Mouse (Mus musculus) midbrain, embryonic 16.5 days (tissue): ENCODE data around the gene Acod1. TPM values are rescaled to one million over a fixed set of nuclear protein-coding genes. Genes with fewer than 3 reads are reported as not detected.
A peak's percentile ranks its signal among the peaks of the same experiment; 100 is the strongest.

Source experiments
- ATAC-seq: fragments of 200-750 bp; cut with Nextera tagmentation; 2 replicates; pipeline ENCODE4 v1.8.0; 2017; ENCODE audit warnings: moderate TSS enrichment
- H3K27ac ChIP-seq: fragments of 300-500 bp; sonication (generic); 2 replicates; pipeline ENCODE4 v1.5.1; 2014; ENCODE audit warnings: mild to moderate bottlenecking, low read length, mixed read lengths
- H3K27me3 ChIP-seq: fragments of 300-500 bp; sonication (generic); 2 replicates; pipeline ENCODE4 v1.6.1; 2014; ENCODE audit warnings: low read depth, low read length, mixed read lengths; ENCODE audit not compliant: control insufficient read depth, insufficient read depth
- H3K36me3 ChIP-seq: fragments of 300-500 bp; sonication (generic); 2 replicates; pipeline ENCODE4 v1.6.1; 2014; ENCODE audit warnings: mild to moderate bottlenecking, low read length, moderate library complexity, mixed read lengths; ENCODE audit not compliant: control insufficient read depth, insufficient read depth
- H3K4me1 ChIP-seq: fragments of 300-500 bp; sonication (generic); 2 replicates; pipeline ENCODE4 v1.6.1; 2014; ENCODE audit warnings: mild to moderate bottlenecking, low read length, mixed read lengths; ENCODE audit not compliant: control insufficient read depth, insufficient read depth
- H3K4me2 ChIP-seq: fragments of 300-500 bp; sonication (generic); 2 replicates; pipeline ENCODE4 v1.6.1; 2014; ENCODE audit warnings: mild to moderate bottlenecking, low read length, mixed read lengths
- H3K4me3 ChIP-seq: fragments of 300-500 bp; sonication (generic); 2 replicates; pipeline ENCODE4 v1.5.1; 2014; ENCODE audit warnings: low read depth, mild to moderate bottlenecking, low read length, moderate library complexity, mixed read lengths
- H3K9ac ChIP-seq: fragments of 300-500 bp; sonication (generic); 2 replicates; pipeline ENCODE4 v1.6.1; 2014; ENCODE audit warnings: low read depth, low read length, mixed read lengths
- H3K9me3 ChIP-seq: fragments of 300-500 bp; sonication (generic); replicated peaks from 2 replicates; pipeline ENCODE4 v1.6.1; 2014; ENCODE audit warnings: mild to moderate bottlenecking, low read length, mixed read lengths; ENCODE audit not compliant: control insufficient read depth, poor library complexity, severe bottlenecking
- WGBS: fragments of 180-500 bp; shearing (Covaris S2); extraction: QIAGEN DNeasy Blood & Tissue Kit; methylation state at CpG from one replicate; pipeline ENCODE4 v1.1.7; 2014; 5-methylcytosine and 5-hydroxymethylcytosine counted together
- polyA plus RNA-seq: library from polyadenylated mRNA; unstranded; fragments of >200 nt; fragmentation: Nextera tagmentation; extraction: Ambion mirVana; gene quantifications from 2 replicates; pipeline ENCODE4 v1.2.1, GENCODE M21; 2015

Acod1 gene
- polyA plus RNA-seq, 1 experiment from 2014 or later, result not detected

- 73% methylated on average over 3 of the region's 3 CpGs for WGBS
- Histone ChIP-seq H3K4me1 (no peaks in the 10 kb centered on the region), H3K4me2 (no peak overlapping the region), H3K4me3 (no peak overlapping the region), H3K36me3 (no peaks in the 10 kb centered on the region), H3K27ac (no peak overlapping the region), H3K9me3 (no peaks in the 10 kb centered on the region), H3K27me3 (no peaks in the 10 kb centered on the region), H3K9ac (no peak overlapping the region)
- no peak for ATAC-seq
Observed at GRCm38 (mm10) chr14:103037016-103037415, 9.8 kb upstream of the Acod1 start.

- Histone ChIP-seq H3K27me3 (no peaks in the 10 kb centered on the region), H3K9me3 (no peaks in the 10 kb centered on the region), H3K9ac (no peak overlapping the region), H3K36me3 (no peaks in the 10 kb centered on the region), H3K4me3 (no peak overlapping the region), H3K27ac (no peak overlapping the region), H3K4me1 (no peaks in the 10 kb centered on the region), H3K4me2 (no peak overlapping the region)
- 90% methylated on average over 11 of the region's 11 CpGs for WGBS
- ATAC-seq, result no peak
Observed at GRCm38 (mm10) chr14:103048292-103049086, 1.7 kb downstream of the Acod1 start.

GRCm38 (mm10) chr14:103051159-103051769 lies 4.5 kb downstream of the Acod1 start:
- Histone ChIP-seq H3K4me3 (no peak overlapping the region), H3K36me3 (no peaks in the 10 kb centered on the region), H3K9me3 (no peaks in the 10 kb centered on the region), H3K9ac (no peak overlapping the region), H3K4me2 (no peak overlapping the region), H3K27ac (no peak overlapping the region), H3K27me3 (no peaks in the 10 kb centered on the region), H3K4me1 (no peaks in the 10 kb centered on the region)
- peak; percentile 48; the same call in 1 of the 2 replicates for ATAC-seq
- WGBS, result 37% methylated on average over 8 of the region's 8 CpGs

GRCm38 (mm10) chr14:103054731-103055130 lies 8.0 kb downstream of the Acod1 start:
- Histone ChIP-seq H3K9ac (no peak overlapping the region), H3K9me3 (no peaks in the 10 kb centered on the region), H3K27ac (no peak overlapping the region), H3K4me1 (no peaks in the 10 kb centered on the region), H3K36me3 (no peaks in the 10 kb centered on the region), H3K27me3 (no peaks in the 10 kb centered on the region), H3K4me2 (no peak overlapping the region), H3K4me3 (no peak overlapping the region)
- no peak for ATAC-seq
- 89% methylated on average over 13 of the region's 13 CpGs for WGBS

- no peak for ATAC-seq
- Histone ChIP-seq H3K27me3 (no peaks in the 10 kb centered on the region), H3K36me3 (no peaks in the 10 kb centered on the region), H3K4me2 (no peak overlapping the region), H3K27ac (no peak overlapping the region), H3K4me1 (no peaks in the 10 kb centered on the region), H3K9ac (no peak overlapping the region), H3K9me3 (no peaks in the 10 kb centered on the region), H3K4me3 (no peak overlapping the region)
- WGBS, result 91% methylated on average over 7 of the region's 7 CpGs
Observed at GRCm38 (mm10) chr14:103056601-103057000, 9.8 kb downstream of the Acod1 start.

GRCm38 (mm10) chr14:103058998-103059397 lies 12.2 kb downstream of the Acod1 start:
- no peak overlapping the region for H3K4me3 ChIP-seq
- no peaks in the 10 kb centered on the region for H3K9me3 ChIP-seq
- WGBS, result 92% methylated on average over 1 of the region's 1 CpGs
- no peaks in the 10 kb centered on the region for H3K36me3 ChIP-seq
- H3K27ac ChIP-seq, result no peak overlapping the region
- ATAC-seq, result no peak
- no peak overlapping the region for H3K4me2 ChIP-seq
- no peak overlapping the region for H3K9ac ChIP-seq
- no peaks in the 10 kb centered on the region for H3K27me3 ChIP-seq
- H3K4me1 ChIP-seq, result no peaks in the 10 kb centered on the region

- H3K36me3 ChIP-seq, result no peaks in the 10 kb centered on the region
- H3K9ac ChIP-seq, result no peak overlapping the region
- no peak overlapping the region for H3K4me2 ChIP-seq
- H3K9me3 ChIP-seq, result no peaks in the 10 kb centered on the region
- no peak overlapping the region for H3K27ac ChIP-seq
- 86% methylated on average over 10 of the region's 10 CpGs for WGBS
- no peaks in the 10 kb centered on the region for H3K27me3 ChIP-seq
- H3K4me3 ChIP-seq, result no peak overlapping the region
- ATAC-seq, result no peak
- H3K4me1 ChIP-seq, result no peaks in the 10 kb centered on the region
Observed at GRCm38 (mm10) chr14:103059495-103059894, 12.7 kb downstream of the Acod1 start.

- H3K4me2 ChIP-seq, result 0 out of 2 replicates have a peak overlapping the region, but pooled peaks have one; percentile 12
- ATAC-seq, result no peak
- no peak overlapping the region for H3K9ac ChIP-seq
- H3K4me1 ChIP-seq, result peaks cover 2% of the 10 kb centered on the region; the same call in 1 of the 2 replicates
- no peaks in the 10 kb centered on the region for H3K9me3 ChIP-seq
- H3K36me3 ChIP-seq, result no peaks in the 10 kb centered on the region
- H3K27me3 ChIP-seq, result no peaks in the 10 kb centered on the region
- no peak overlapping the region for H3K4me3 ChIP-seq
- 15% methylated on average over 10 of the region's 10 CpGs for WGBS
- no peak overlapping the region for H3K27ac ChIP-seq
Observed at GRCm38 (mm10) chr14:103065294-103066167, 18.8 kb downstream of the Acod1 start.
